Mouse (Mus musculus) heart, postnatal 4 days (tissue): ENCODE measurements around the gene Slc2a13. TPM values are rescaled to one million over a fixed set of nuclear protein-coding genes. Genes with fewer than 3 reads are reported as not detected.

ENCODE experiments used
- DNase-seq: peaks from one replicate; pipeline ENCODE4 v3.0.0; 2021
- total RNA-seq, 2 experiments: library from RNA; stranded (reverse); gene quantifications; 2 replicates each; pipeline ENCODE4 v1.2.3; 2021

Gene Slc2a13
- total RNA-seq, 2 experiments from 2014 or later = 3.2 to 3.3 TPM

- DNase-seq = no peak
These were observed 309.1 kb downstream of the Slc2a13 start for GRCm38 (mm10) chr15:91263926-91264325.

DNA sequence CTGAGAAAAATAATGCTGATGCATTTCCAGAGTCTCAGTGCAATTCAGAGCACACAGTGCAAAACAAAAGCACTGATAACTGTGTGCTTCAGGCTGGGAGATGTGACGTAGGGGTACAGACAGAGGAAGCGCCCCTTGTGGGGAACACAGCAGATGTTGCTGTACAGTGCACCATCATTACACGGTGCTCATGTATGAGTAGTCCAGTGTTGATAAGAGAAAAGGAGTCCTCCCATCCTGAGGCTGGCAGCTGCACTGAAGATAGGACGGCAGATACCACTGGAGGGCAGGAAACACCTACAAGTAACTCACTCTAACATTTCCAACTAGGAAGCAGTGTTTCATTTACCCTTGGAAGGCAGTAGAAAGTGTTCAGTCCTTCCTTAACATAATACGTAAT lies 312.5 kb downstream of the Slc2a13 start:
- DNase-seq = no peak

GRCm38 (mm10) chr15:91257140-91257539 lies 315.9 kb downstream of the Slc2a13 start:
- no peak for DNase-seq

- no peak for DNase-seq
These were observed 317.8 kb downstream of the Slc2a13 start for GRCm38 (mm10) chr15:91255308-91255707.

DNA sequence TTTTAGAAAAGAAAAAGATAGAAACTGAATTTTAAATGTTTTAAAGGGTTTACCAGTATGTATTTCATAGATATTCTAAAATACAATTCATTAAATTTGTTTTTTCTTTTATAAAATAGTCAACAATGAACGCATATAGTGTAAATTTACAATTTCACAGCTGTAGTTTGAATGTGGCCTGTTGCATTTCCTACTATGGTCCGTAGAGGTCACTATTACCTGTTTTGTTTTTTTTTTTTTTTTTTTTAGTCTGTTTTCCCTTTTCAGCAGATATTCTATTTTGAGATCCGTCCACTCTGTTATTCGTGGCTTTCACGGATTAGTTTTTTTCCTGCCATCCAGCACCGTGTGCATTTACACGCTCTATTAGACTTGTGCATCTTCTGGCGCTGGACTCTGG lies 320.1 kb downstream of the Slc2a13 start:
- no peak for DNase-seq

DNA sequence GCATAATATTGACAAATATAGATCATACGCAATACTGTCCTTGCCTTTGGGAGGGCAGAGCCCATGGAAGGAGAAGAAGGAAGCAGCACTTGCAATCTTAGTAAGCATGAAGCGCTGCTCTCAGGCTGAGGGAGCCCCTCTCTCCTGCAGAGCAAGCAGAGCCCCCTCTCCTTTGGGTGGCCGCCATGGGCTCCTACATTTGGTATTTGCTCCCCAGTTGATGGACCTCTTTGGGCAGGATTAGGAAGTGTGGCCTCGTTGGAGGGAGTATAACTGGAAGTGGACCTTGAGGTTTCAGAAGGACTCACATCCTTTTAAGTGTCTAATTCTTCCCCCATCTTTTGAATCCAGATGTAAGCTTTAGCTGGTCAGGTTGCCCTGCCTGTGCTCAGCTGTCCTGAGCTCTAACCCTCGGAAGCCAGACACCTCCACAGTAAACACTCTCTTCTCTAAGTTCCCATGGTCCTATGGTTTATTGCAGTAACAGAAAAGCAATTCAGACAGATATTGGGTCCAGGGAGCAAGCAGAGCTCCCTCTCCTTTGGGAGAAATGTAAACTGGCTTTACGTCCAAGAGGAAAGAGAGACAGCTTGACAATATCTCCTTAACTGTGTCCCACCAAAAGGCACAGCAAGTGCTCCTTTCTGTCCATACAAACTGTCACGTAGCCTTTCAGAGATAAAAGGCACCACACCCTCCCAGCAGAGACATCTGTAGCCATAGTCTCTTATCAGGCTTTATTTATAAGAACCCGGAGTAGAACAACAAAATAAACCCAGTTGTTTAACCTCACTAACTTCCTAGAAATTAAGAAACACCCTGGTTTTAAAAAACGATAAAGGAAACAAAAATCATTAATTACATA lies 321.3 kb downstream of the Slc2a13 start:
- DNase-seq = no peak

- peak; percentile 7 for DNase-seq
These were observed 322.2 kb downstream of the Slc2a13 start for GRCm38 (mm10) chr15:91250815-91251214.

DNA sequence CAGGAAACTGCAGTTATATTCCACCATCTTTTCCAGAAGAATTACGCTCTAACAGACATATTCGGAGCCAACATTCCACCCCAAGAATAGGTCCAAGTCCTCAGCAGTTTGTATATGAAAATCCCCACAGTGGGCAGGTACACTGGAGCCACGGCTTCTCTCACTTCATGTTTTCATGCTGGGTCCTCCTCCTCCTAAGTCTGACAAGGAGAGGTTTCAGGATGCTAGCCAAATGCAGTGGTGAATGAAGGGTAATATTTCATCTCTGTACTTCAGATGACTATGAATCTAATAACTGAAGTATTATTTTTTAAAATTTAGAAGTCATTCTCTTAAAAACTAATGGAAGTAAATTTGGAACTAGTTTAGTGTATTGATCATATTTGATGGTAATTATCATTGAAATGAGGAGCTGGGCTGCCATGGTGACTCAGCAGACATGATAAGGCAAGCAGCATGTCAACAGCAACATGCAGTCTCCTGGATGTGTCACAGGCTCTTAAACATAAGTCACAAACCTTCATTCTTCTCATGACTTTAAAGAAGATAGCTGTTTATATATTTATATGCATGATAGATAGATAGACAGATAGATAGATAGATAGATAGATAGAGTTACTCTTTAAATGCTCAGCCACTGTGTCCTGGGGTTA lies 332.3 kb downstream of the Slc2a13 start:
- DNase-seq = no peak

- DNase-seq = no peak
These were observed 335.8 kb downstream of the Slc2a13 start for GRCm38 (mm10) chr15:91237294-91237693.

Other genes with a start within 250 kb of the Slc2a13 start
- gene Lrrk2, start 99.9 kb upstream of the Slc2a13 start, total RNA-seq = 10 to 100 TPM; 10.3 to 10.4 TPM